In genomic region chr17:47141843-47142215, GRCm38 (mm10) we compare ENCODE assay signal across 8 mouse cellular contexts.
DNase-seq lines count a peak whose midpoint lies in the region; ATAC-seq and TF ChIP-seq lines count a peak whose summit lies in the region.

No protein-coding gene starts in this region.

- no peak for ATAC-seq in embryonic facial prominence, embryonic 12.5 days (ENCODE audit: insufficient number of reproducible peaks, insufficient read depth, low FRiP score, low TSS enrichment)
- ATAC-seq in hindbrain, embryonic 12.5 days (ENCODE audit: low FRiP score): no peak
- no peak for ATAC-seq in liver, embryonic 13.5 days (ENCODE audit: low read depth)

- H3K4me3 ChIP-seq in C2C12 (ENCODE audit: insufficient read depth, poor library complexity, severe bottlenecking): peak overlapping the region; percentile 60
- H3K4me3 ChIP-seq in embryonic facial prominence, embryonic 12.5 days: peak overlapping the region; percentile 73
- peak overlapping the region; percentile 65 for H3K4me3 ChIP-seq in hindbrain, embryonic 12.5 days
- H3K4me3 ChIP-seq in liver, embryonic 13.5 days (replicated peaks): peak overlapping the region; percentile 63

- peak overlapping the region; percentile 72 for H3ac ChIP-seq in C2C12 (ENCODE audit: control insufficient read depth, insufficient read length, low read depth)

- H3K4me1 ChIP-seq in embryonic facial prominence, embryonic 12.5 days: peaks cover 34% of the 10 kb centered on the region
- peaks cover 43% of the 10 kb centered on the region for H3K4me1 ChIP-seq in hindbrain, embryonic 12.5 days
- H3K4me1 ChIP-seq in liver, embryonic 13.5 days (replicated peaks): peaks cover 33% of the 10 kb centered on the region

- H3K79me2 ChIP-seq in C2C12 (ENCODE audit: control insufficient read depth, insufficient read depth): peaks cover 57% of the 10 kb centered on the region

- peaks cover 19% of the 10 kb centered on the region for H3K79me3 ChIP-seq in C2C12 (ENCODE audit: low read depth)

- no peaks in the 10 kb centered on the region for H3K9me3 ChIP-seq in embryonic facial prominence, embryonic 12.5 days
- no peaks in the 10 kb centered on the region for H3K9me3 ChIP-seq in hindbrain, embryonic 12.5 days (replicated peaks)
- H3K9me3 ChIP-seq in liver, embryonic 13.5 days (replicated peaks): no peaks in the 10 kb centered on the region

- H3K4me2 ChIP-seq in embryonic facial prominence, embryonic 12.5 days (replicated peaks): peak overlapping the region; percentile 77
- peak overlapping the region; percentile 79 for H3K4me2 ChIP-seq in hindbrain, embryonic 12.5 days (replicated peaks)
- peak overlapping the region; percentile 79 for H3K4me2 ChIP-seq in liver, embryonic 13.5 days

- H3K27ac ChIP-seq in embryonic facial prominence, embryonic 12.5 days: peak overlapping the region; percentile 99
- peak overlapping the region; percentile 99 for H3K27ac ChIP-seq in hindbrain, embryonic 12.5 days
- 0 out of 2 replicates have a peak overlapping the region, but pooled peaks have one; percentile 34 for H3K27ac ChIP-seq in liver, embryonic 13.5 days

- no peak for TF ChIP-seq CTCF in C2C12 (IDR thresholded peaks at IDR 0.05; ENCODE audit: control insufficient read depth, insufficient read depth, insufficient read length)

- H3K36me3 ChIP-seq in C2C12 (ENCODE audit: control insufficient read depth, insufficient read depth): no peaks in the 10 kb centered on the region
- peaks cover 6% of the 10 kb centered on the region; the same call in 1 of the 2 replicates for H3K36me3 ChIP-seq in embryonic facial prominence, embryonic 12.5 days
- H3K36me3 ChIP-seq in hindbrain, embryonic 12.5 days: no peaks in the 10 kb centered on the region
- no peaks in the 10 kb centered on the region for H3K36me3 ChIP-seq in liver, embryonic 13.5 days

- peak; percentile 25 for DNase-seq in cerebellum, adult 11-12 months
- DNase-seq in cerebellum, adult 18-20 months: no peak
- no peak for DNase-seq in liver, embryonic 13.5 days
- peak; percentile 48 for DNase-seq in right cerebral cortex, postnatal 14 days
- DNase-seq in gastrocnemius, postnatal 4 days (ENCODE audit: low spot score in 2 of 2): no peak

- H3K27me3 ChIP-seq in C2C12 (ENCODE audit: control insufficient read depth, insufficient read depth, insufficient read length): no peaks in the 10 kb centered on the region
- H3K27me3 ChIP-seq in embryonic facial prominence, embryonic 12.5 days: no peaks in the 10 kb centered on the region
- H3K27me3 ChIP-seq in hindbrain, embryonic 12.5 days: no peaks in the 10 kb centered on the region; the same call in 1 of the 2 replicates
- H3K27me3 ChIP-seq in liver, embryonic 13.5 days: peaks cover 55% of the 10 kb centered on the region

- WGBS in embryonic facial prominence, embryonic 12.5 days: under 1% methylated on average over 12 of the region's 12 CpGs
- 0% methylated on average over 12 of the region's 12 CpGs for WGBS in hindbrain, embryonic 12.5 days
- WGBS in liver, embryonic 13.5 days (ENCODE audit: insufficient replicate concordance): 2% methylated on average over 12 of the region's 12 CpGs

- H3K9ac ChIP-seq in embryonic facial prominence, embryonic 12.5 days: peak overlapping the region; percentile 81
- peak overlapping the region; percentile 87 for H3K9ac ChIP-seq in hindbrain, embryonic 12.5 days
- H3K9ac ChIP-seq in liver, embryonic 13.5 days: peak overlapping the region; percentile 60

TF ChIP-seq in C2C12, 6 proteins besides CTCF, POLR2A, EP300 and RAD21:
- no peak for TF ChIP-seq MYOD1 (IDR thresholded peaks at IDR 0.05; ENCODE audit: control insufficient read depth, insufficient read length, low read depth)
- no peak for TF ChIP-seq CEBPB (IDR thresholded peaks at IDR 0.05; ENCODE audit: low read depth)
- no peak for TF ChIP-seq MYOG (IDR thresholded peaks at IDR 0.05; ENCODE audit: control insufficient read depth, extremely low read depth, insufficient read length)
- TF ChIP-seq MAX (IDR thresholded peaks at IDR 0.05): no peak
- no peak for TF ChIP-seq FOSL1 (IDR thresholded peaks at IDR 0.05; ENCODE audit: insufficient read depth, low read length, poor library complexity, severe bottlenecking)
- TF ChIP-seq USF1 (IDR thresholded peaks at IDR 0.05; ENCODE audit: low read depth): no peak

Comparison
In these comparisons a context has a peak if more than half of its experiments do, and no peak if none do; other contexts are left out.
1. DNase-seq: peak in cerebellum, adult 11-12 months (single experiment) and right cerebral cortex, postnatal 14 days (single experiment); none in cerebellum, adult 18-20 months (0 of 2), liver, embryonic 13.5 days (single experiment) and gastrocnemius, postnatal 4 days (0 of 2).
2. H3K27ac ChIP-seq: peak in every context shown above with its lines; median percentile 99 in embryonic facial prominence, embryonic 12.5 days; 99 in hindbrain, embryonic 12.5 days; 34 in liver, embryonic 13.5 days.
3. Peak in every context shown above with its lines, with median percentiles within 50 percentile points of each other: H3K4me3 ChIP-seq, H3K4me2 ChIP-seq and H3K9ac ChIP-seq.